Mouse (Mus musculus): Measurements from ENCODE around the gene Bpifa5.
"Not testable (repeated sequence)": the region's sequence is repeated elsewhere in the genome, so short reads cannot be mapped to it uniquely, and the experiment has no call there.

Gene Bpifa5

GRCm38 (mm10) chr2:154162307-154162706 is at the start of gene Bpifa5:
Gene Bpifa5 (plus strand): TSS chr2:154162607.
- in situ Hi-C loops (cut with MboI), result no loop called here

DNA sequence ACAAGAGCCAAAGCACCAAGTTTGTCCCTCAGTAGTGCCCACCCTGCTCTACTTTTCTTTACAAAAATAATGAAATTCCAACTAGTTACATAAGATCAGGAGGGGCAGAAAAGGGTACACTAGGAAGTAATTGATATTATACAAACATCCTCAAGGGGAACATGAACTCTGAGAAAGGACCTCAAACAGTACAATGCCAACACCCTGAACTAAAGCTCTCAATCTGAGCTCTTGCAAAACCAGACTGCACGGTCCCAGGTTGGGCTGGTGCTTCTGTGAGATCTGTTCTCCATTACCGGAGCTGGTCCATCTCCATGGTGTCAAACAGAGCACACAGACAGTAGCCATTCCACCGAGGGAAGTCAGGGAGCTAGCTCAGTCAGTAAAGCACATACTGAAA is 45.0 kb upstream of the Bpifa5 start:
- in situ Hi-C loops (cut with MboI), result no loop called here

DNA sequence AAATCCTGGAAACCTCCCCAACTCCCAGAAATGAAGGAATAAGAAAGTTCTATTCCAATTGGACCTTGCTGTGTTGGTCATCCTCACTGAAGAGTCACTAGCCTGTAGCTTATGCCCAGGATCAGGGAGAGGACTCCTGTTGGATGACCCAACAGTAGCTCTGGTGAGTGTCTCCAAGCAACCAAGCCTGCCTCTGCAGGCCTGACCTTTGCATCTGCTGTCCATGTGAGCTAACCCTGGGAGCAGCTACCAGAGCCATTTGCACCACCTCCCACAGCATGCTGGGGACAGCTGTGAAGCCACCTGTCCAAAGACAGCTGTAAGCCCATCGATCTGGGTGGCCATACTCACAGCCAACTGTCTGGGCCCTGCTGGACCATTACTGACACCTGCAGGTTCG is 32.3 kb upstream of the Bpifa5 start, which contains the start of gene Bpifa3:
TSS of gene Bpifa3 (plus strand) at position 217 of the 400 bp plus-strand sequence.
- in situ Hi-C loops (cut with MboI), result no loop called here

GRCm38 (mm10) chr2:154142580-154142979 is 19.8 kb upstream of the Bpifa5 start, which contains the start of gene Bpifa1:
Gene Bpifa1 (plus strand): TSS chr2:154142880.
- in situ Hi-C loops (cut with MboI), result no loop called here

DNA sequence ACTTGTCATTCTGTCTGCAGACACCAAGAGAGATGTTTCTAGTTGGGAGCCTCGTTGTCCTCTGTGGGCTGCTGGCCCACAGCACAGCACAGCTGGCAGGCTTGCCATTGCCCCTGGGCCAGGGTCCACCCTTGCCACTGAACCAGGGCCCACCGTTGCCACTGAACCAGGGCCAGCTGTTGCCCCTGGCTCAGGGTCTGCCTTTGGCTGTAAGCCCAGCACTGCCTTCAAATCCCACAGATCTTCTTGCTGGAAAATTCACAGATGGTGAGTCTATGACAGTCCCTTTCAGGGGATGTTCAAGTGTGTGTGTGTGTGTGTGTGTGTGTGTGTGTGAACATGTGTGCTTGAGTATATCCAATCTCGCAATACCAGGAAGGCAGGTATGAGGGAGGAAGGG is 18.7 kb upstream of the Bpifa5 start:
- in situ Hi-C loops (cut with MboI), result no loop called here

GRCm38 (mm10) chr2:154147496-154147895 is 14.9 kb upstream of the Bpifa5 start:
- in situ Hi-C loops (cut with MboI), result no loop called here

GRCm38 (mm10) chr2:154158433-154158832 is 4.0 kb upstream of the Bpifa5 start:
- in situ Hi-C loops (cut with MboI), result no loop called here

GRCm38 (mm10) chr2:154163306-154163705 is 899 bp downstream of the Bpifa5 start:
- in situ Hi-C loops (cut with MboI), result no loop called here

- in situ Hi-C loops (cut with MboI), result no loop called here
Measured at GRCm38 (mm10) chr2:154169172-154169571, 6.8 kb downstream of the Bpifa5 start.

DNA sequence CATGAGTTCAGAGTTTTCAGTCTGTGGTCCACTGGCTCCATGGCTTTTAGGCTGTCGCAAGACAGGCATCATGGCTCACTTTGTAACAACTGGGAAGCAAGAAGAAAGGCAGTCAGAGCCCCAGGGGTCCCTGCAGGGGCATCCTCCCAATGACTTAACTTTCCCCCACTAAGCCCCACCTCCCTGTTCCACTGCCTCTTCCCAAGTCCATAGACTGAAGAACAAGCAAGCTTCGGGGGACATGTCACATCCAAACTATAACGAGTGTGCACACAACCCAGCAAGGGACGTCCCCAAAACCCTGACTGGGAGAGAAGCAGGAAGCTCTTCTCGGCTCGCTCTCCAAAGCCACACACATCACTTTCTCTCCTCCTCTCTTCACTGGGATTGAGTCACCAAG is 9.2 kb downstream of the Bpifa5 start:
- in situ Hi-C loops (cut with MboI), result no loop called here

GRCm38 (mm10) chr2:154173313-154173712 is 10.9 kb downstream of the Bpifa5 start:
- in situ Hi-C loops (cut with MboI), result no loop called here

- in situ Hi-C loops (cut with MboI), result not testable (repeated sequence)
Measured at GRCm38 (mm10) chr2:154181900-154182299, 19.5 kb downstream of the Bpifa5 start.

- in situ Hi-C loops (cut with MboI), result not testable (repeated sequence)
Measured at GRCm38 (mm10) chr2:154183061-154183460, 20.7 kb downstream of the Bpifa5 start.

DNA sequence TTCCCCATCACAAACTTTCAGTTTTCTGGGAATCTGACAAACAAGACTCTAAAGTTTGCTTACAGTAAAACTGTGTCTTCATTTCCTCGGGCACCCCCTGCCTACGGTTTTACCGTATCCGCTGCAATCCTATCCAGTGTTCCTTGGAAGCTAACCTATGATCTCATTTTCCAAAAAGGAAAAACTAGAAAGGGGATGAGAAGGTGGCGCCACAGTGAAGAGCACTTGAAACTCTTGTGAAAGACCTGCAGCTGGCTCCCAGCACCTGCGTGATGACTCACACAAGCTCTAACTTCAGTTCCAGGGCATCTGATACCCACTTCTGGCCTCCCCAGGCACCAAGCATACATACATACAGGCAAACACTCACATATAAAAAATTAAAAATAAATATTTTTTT is 22.9 kb downstream of the Bpifa5 start:
- in situ Hi-C loops (cut with MboI), result no loop called here

GRCm38 (mm10) chr2:154185748-154186147 is 23.3 kb downstream of the Bpifa5 start:
- in situ Hi-C loops (cut with MboI), result no loop called here

GRCm38 (mm10) chr2:154187468-154187867 is 25.1 kb downstream of the Bpifa5 start:
- in situ Hi-C loops (cut with MboI), result no loop called here

DNA sequence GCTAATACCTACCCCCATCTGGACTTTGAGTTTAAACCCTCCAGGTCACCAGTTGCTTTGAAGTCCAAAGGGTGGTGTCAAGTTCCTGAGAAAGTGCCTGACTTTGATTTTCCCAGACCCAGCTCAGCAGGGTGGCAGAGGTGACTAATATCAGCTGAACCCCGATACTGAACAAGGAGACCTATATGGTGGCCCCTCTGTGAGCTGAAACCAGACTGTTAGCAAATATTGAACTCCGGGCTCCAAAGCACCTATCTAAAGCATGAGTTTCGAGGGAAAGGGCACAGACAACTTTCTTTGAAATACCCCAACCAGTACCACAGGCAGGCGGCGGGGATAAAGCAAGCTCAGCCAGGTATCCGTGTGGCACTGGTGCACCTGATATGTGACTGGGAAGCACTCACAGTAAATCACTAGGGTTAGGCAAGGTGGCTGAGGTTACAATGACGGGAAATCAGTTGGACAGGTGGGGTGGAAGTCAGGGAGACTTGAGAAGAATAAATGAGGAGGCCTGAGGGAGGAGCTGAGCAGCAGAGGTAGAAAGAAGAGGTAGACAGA is 27.5 kb downstream of the Bpifa5 start:
- in situ Hi-C loops (cut with MboI), result no loop called here

GRCm38 (mm10) chr2:154190546-154191258 is 28.3 kb downstream of the Bpifa5 start, which contains the start of gene Bpifb1:
Gene Bpifb1 (plus strand): TSS chr2:154190818.
- in situ Hi-C loops (cut with MboI), result no loop called here

GRCm38 (mm10) chr2:154192141-154192540 is 29.7 kb downstream of the Bpifa5 start:
- in situ Hi-C loops (cut with MboI), result no loop called here

DNA sequence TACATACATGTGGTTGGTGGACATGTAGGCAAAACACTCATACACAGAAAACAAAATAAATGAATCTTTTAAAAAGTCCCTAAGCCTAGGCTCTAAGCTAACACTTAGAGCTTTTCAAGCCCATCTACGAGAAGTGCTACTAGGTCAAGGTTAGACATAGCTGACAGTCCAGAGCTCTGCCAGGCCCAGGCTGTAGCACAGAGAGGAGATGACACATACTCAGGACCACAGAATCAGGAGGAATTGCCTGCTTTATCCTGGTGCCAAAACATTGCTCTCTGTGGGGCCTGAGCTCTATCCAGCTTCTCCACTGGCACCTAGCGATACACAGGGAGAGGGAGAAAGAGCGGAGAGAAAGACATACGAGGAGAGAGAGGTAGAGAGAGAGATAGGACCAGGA is 30.7 kb downstream of the Bpifa5 start:
- in situ Hi-C loops (cut with MboI), result no loop called here

DNA sequence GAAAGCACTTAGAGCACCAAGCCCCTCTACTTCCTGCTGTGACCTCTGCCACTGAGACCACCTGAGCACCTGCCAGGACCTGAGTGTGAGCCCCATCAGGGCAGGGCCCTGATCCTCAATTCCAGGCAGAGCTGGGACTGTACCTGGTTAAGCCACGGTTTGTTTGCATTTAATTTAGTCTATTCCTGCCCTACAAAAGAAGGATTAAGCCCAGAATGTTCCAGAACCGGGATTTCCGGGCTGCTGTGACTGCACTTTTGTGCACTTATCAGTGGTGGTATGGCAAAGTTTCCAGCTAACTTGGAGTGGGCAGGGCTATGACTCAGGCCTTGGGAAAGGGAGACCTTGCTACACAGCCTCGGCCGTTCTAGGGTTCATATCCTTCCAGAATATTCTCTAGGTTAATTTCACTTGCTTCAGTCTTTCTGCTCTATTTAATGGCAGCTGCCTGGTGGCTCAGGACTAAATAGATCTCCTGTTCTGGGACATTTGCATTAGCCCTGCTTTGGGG is 31.6 kb downstream of the Bpifa5 start:
- in situ Hi-C loops (cut with MboI), result no loop called here

- in situ Hi-C loops (cut with MboI), result no loop called here
Measured at GRCm38 (mm10) chr2:154197036-154197435, 34.6 kb downstream of the Bpifa5 start.

- in situ Hi-C loops (cut with MboI), result no loop called here
Measured at GRCm38 (mm10) chr2:154204630-154205029, 42.2 kb downstream of the Bpifa5 start.

Data from mature B cell (primary cell).